Mouse (Mus musculus) neural tube, embryonic 12.5 days (tissue): ENCODE results near the gene Trim16. TPM values are rescaled to one million over a fixed set of nuclear protein-coding genes. Genes with fewer than 3 reads are reported as not detected.
A peak's percentile ranks its signal among the peaks of the same experiment; 100 is the strongest.

Experiments used
- ATAC-seq: fragments of 200-750 bp; cut with Nextera tagmentation; 2 replicates; pipeline ENCODE4 v1.8.0; 2017; ENCODE audit warnings: low read depth, mild to moderate bottlenecking, moderate TSS enrichment, moderate library complexity; ENCODE audit not compliant: low FRiP score
- H3K27ac ChIP-seq: fragments of 300-500 bp; sonication (generic); 2 replicates; pipeline ENCODE4 v1.5.1; 2016
- H3K27me3 ChIP-seq: fragments of 300-500 bp; sonication (generic); replicated peaks from 2 replicates; pipeline ENCODE4 v1.6.1; 2016; ENCODE audit warnings: mild to moderate bottlenecking
- H3K36me3 ChIP-seq: fragments of 300-500 bp; sonication (generic); 2 replicates; pipeline ENCODE4 v1.6.1; 2016; ENCODE audit warnings: mild to moderate bottlenecking
- H3K4me1 ChIP-seq: fragments of 300-500 bp; sonication (generic); 2 replicates; pipeline ENCODE4 v1.6.1; 2016
- H3K4me2 ChIP-seq: fragments of 300-500 bp; sonication (generic); replicated peaks from 2 replicates; pipeline ENCODE4 v1.6.1; 2016; ENCODE audit warnings: mild to moderate bottlenecking
- H3K4me3 ChIP-seq: fragments of 300-500 bp; sonication (generic); 2 replicates; pipeline ENCODE4 v1.5.1; 2016
- H3K9ac ChIP-seq: fragments of 300-500 bp; sonication (generic); 2 replicates; pipeline ENCODE4 v1.6.1; 2016; ENCODE audit warnings: mild to moderate bottlenecking
- H3K9me3 ChIP-seq: fragments of 300-500 bp; sonication (generic); 2 replicates; pipeline ENCODE4 v1.6.1; 2016; ENCODE audit warnings: mild to moderate bottlenecking
- WGBS: fragments of 180-500 bp; shearing (Covaris S2); methylation state at CpG from one replicate; pipeline ENCODE4 v1.1.7; 2016; 5-methylcytosine and 5-hydroxymethylcytosine counted together
- polyA plus RNA-seq: library from polyadenylated mRNA; unstranded; fragments of >200 nt; fragmentation: Nextera tagmentation; extraction: Ambion mirVana; gene quantifications from 2 replicates; pipeline ENCODE4 v1.2.1, GENCODE M21; 2016

The Trim16 gene
- polyA plus RNA-seq, 1 experiment from 2014 or later: 10.3 TPM

DNA sequence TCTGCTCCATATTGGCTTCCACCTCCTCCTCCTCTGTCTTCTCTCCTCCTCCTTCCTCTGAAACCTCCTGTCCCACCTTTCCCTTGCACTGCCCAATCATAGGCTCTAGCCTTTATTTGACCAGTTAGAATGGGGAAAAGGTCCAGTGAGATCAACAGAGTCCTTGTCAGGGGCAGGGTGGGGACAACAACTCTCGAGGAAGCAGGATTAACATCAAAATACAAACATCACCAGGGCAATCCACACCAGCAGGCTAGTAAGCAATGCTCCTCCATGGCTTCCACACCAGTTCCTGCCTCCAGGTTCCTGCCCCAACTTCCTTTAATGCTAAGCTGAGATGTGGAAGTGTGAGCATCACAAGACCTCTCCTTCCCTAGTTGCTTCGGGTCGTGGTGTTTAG is 25.7 kb downstream of the Trim16 start:
- ATAC-seq: no peak
- no peaks in the 10 kb centered on the region for H3K27me3 ChIP-seq
- H3K9ac ChIP-seq: no peak overlapping the region
- H3K4me1 ChIP-seq: 0 out of 2 replicates have a peak, but pooled peaks cover 4% of the 10 kb centered on the region
- 74% methylated on average over 3 of the region's 3 CpGs for WGBS
- H3K9me3 ChIP-seq: no peaks in the 10 kb centered on the region
- no peaks in the 10 kb centered on the region for H3K36me3 ChIP-seq
- no peak overlapping the region for H3K4me2 ChIP-seq
- H3K4me3 ChIP-seq: no peak overlapping the region
- no peak overlapping the region for H3K27ac ChIP-seq

DNA sequence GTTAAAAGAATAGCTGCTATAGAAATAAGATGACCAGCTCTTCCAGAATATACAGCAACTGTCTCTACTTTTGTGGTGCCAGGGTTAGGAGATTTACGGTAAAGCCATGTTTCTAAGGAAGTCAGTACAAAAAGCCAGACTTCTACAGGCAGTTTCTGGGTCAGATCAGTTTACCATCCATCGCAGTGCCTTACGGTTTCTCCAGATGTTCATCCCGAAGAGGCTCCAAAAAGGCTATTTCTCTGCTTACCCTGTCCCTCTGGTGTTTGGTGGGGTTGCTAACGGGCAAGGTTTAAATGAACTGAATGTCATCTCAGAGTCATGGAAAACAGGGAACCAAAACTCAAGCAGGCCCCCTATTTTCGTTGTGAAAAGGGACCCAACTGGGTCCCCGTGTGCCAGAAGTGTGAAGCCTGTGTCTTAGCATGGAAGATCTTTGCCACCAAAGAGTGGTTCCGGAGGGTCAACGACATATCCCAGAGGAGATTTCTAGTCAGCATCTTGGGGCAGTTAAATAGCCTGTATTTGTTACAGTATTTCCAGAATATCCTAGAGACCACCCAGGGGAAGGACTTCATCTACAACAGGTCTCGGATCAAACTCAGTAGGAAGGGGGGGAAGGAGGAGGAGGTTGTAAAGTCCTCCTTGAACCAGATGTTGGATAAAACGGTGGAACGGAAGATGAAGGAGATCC is 27.1 kb downstream of the Trim16 start, which contains the start of gene Fbxw10:
TSS of gene Fbxw10 (plus strand) at position 109 of the 694 bp plus-strand sequence.
- H3K9me3 ChIP-seq: no peaks in the 10 kb centered on the region
- no peak within 1 kb of the TSS for H3K27ac ChIP-seq
- WGBS: 29% methylated on average over 12 of the region's 12 CpGs
- no peaks in the 10 kb centered on the region for H3K36me3 ChIP-seq
- peak within 1 kb of the TSS; percentile 45 for H3K4me2 ChIP-seq
- no peak for ATAC-seq
- H3K4me3 ChIP-seq: no peak within 1 kb of the TSS
- H3K4me1 ChIP-seq: 0 out of 2 replicates have a peak, but pooled peaks cover 4% of the 10 kb centered on the region
- H3K27me3 ChIP-seq: no peaks in the 10 kb centered on the region
- no peak within 1 kb of the TSS for H3K9ac ChIP-seq

GRCm38 (mm10) chr11:62847655-62848191 is 27.7 kb downstream of the Trim16 start:
- no peak overlapping the region for H3K4me3 ChIP-seq
- H3K27ac ChIP-seq: no peak overlapping the region
- H3K27me3 ChIP-seq: no peaks in the 10 kb centered on the region
- H3K9me3 ChIP-seq: no peaks in the 10 kb centered on the region
- H3K4me2 ChIP-seq: peak overlapping the region; percentile 45; the same call in 1 of the 2 replicates
- H3K36me3 ChIP-seq: no peaks in the 10 kb centered on the region
- ATAC-seq: no peak
- no peak overlapping the region for H3K9ac ChIP-seq
- WGBS: 68% methylated on average over 4 of the region's 4 CpGs
- H3K4me1 ChIP-seq: 0 out of 2 replicates have a peak, but pooled peaks cover 4% of the 10 kb centered on the region

GRCm38 (mm10) chr11:62848301-62848700 is 28.3 kb downstream of the Trim16 start:
- no peak for ATAC-seq
- Histone ChIP-seq H3K27ac (no peak overlapping the region), H3K4me2 (no peak overlapping the region)

GRCm38 (mm10) chr11:62851199-62851598 is 31.2 kb downstream of the Trim16 start:
- H3K4me1 ChIP-seq: 0 out of 2 replicates have a peak, but pooled peaks cover 4% of the 10 kb centered on the region
- H3K4me3 ChIP-seq: no peak overlapping the region
- no peak overlapping the region for H3K27ac ChIP-seq
- no peaks in the 10 kb centered on the region for H3K9me3 ChIP-seq
- no peak for ATAC-seq
- 85% methylated on average over 1 of the region's 1 CpGs for WGBS
- H3K9ac ChIP-seq: no peak overlapping the region
- no peaks in the 10 kb centered on the region for H3K27me3 ChIP-seq
- no peaks in the 10 kb centered on the region for H3K36me3 ChIP-seq
- no peak overlapping the region for H3K4me2 ChIP-seq

More at GRCm38 (mm10) chr11:62848301-62848700, 28.3 kb downstream of the Trim16 start:
- no peaks in the 10 kb centered on the region for H3K9me3 ChIP-seq
- H3K4me3 ChIP-seq: no peak overlapping the region
- no peaks in the 10 kb centered on the region for H3K36me3 ChIP-seq
- WGBS: 69% methylated on average over 2 of the region's 2 CpGs
- H3K27me3 ChIP-seq: no peaks in the 10 kb centered on the region
- 0 out of 2 replicates have a peak, but pooled peaks cover 4% of the 10 kb centered on the region for H3K4me1 ChIP-seq
- H3K9ac ChIP-seq: no peak overlapping the region

DNA sequence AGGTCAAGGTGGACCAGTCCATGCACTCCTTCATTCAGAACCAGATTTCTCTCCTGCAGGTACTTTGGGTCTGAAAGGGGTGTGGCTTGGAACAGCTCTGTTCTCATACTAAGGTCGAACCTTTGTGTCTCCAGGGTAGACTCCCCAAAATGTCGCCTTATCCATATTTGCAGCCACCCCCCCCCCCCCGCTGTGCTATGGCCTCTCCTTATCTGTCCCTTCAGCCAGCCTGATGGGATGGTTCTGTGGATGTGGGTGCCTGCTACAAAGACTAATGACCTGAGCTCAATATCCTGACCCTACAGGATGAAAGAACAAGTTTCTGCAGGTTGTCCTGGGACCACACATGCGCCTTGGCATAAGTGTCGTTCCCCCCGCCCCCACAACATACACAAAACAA is 33.3 kb downstream of the Trim16 start:
- Histone ChIP-seq H3K4me1 (no peaks in the 10 kb centered on the region), H3K4me3 (no peak overlapping the region), H3K9me3 (no peaks in the 10 kb centered on the region), H3K27me3 (no peaks in the 10 kb centered on the region), H3K4me2 (no peak overlapping the region), H3K36me3 (no peaks in the 10 kb centered on the region), H3K27ac (no peak overlapping the region), H3K9ac (no peak overlapping the region)
- ATAC-seq: no peak
- 92% methylated on average over 6 of the region's 6 CpGs for WGBS

DNA sequence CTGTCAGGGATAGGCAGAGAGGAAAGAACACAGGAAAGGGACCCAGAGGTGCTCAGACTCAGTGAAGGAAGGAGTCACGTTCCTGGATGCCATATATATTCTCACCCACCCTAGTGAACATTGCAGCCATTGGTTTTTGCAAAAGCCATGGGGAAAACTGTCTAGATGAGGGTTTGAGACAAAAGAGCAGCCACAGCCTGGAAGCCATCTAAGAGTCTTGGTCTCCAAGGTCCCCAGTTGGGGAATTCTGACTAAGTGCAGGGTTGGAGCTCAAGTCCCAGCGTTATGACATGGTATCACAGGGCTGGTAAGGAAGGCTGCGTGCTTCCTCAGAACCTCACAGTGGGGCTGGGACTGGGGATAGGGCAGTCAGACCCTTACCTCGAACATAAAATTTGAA is 45.5 kb downstream of the Trim16 start:
- 78% methylated on average over 4 of the region's 4 CpGs for WGBS
- Histone ChIP-seq H3K36me3 (no peaks in the 10 kb centered on the region), H3K27ac (no peak overlapping the region), H3K4me2 (no peak overlapping the region), H3K4me3 (no peak overlapping the region), H3K4me1 (no peaks in the 10 kb centered on the region; the same call in 1 of the 2 replicates), H3K27me3 (no peaks in the 10 kb centered on the region), H3K9ac (no peak overlapping the region), H3K9me3 (no peaks in the 10 kb centered on the region)
- ATAC-seq: no peak

GRCm38 (mm10) chr11:62866685-62867084 is 46.7 kb downstream of the Trim16 start:
- no peak for ATAC-seq
- no peaks in the 10 kb centered on the region for H3K9me3 ChIP-seq
- no peak overlapping the region for H3K9ac ChIP-seq
- H3K36me3 ChIP-seq: no peaks in the 10 kb centered on the region
- no peaks in the 10 kb centered on the region for H3K27me3 ChIP-seq
- no peak overlapping the region for H3K4me2 ChIP-seq
- H3K4me3 ChIP-seq: no peak overlapping the region
- H3K4me1 ChIP-seq: no peaks in the 10 kb centered on the region; the same call in 1 of the 2 replicates
- H3K27ac ChIP-seq: no peak overlapping the region
- WGBS: 82% methylated on average over 7 of the region's 7 CpGs

DNA sequence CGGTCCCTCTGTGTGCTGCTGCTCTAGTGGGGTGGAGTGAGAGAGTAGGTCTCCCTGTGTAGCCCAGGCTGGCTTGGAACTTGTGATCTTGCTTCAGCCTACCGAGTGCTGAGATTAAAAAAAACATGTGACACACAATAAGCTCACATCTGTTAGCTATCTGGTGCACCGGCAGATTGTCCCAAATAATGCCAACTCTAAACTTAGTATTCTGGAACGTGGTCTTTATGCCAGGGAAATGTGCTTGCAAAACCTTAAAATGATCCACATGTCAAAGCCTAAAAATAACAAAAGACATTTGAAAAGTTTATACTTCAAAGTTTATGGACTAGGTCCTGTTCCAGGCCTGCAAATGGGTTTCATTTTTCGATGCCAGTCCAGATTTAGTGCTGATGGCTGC is 49.2 kb downstream of the Trim16 start:
- WGBS: 80% methylated on average over 5 of the region's 5 CpGs
- no peak overlapping the region for H3K27ac ChIP-seq
- no peak overlapping the region for H3K4me3 ChIP-seq
- H3K36me3 ChIP-seq: no peaks in the 10 kb centered on the region
- no peaks in the 10 kb centered on the region for H3K27me3 ChIP-seq
- H3K9me3 ChIP-seq: no peaks in the 10 kb centered on the region
- no peak for ATAC-seq
- H3K9ac ChIP-seq: no peak overlapping the region
- no peak overlapping the region for H3K4me2 ChIP-seq
- no peaks in the 10 kb centered on the region; the same call in 1 of the 2 replicates for H3K4me1 ChIP-seq

GRCm38 (mm10) chr11:62869715-62870371 is 49.8 kb downstream of the Trim16 start:
- Histone ChIP-seq H3K4me2 (no peak overlapping the region), H3K4me3 (no peak overlapping the region), H3K36me3 (no peaks in the 10 kb centered on the region), H3K9ac (no peak overlapping the region), H3K4me1 (no peaks in the 10 kb centered on the region; the same call in 1 of the 2 replicates), H3K27ac (no peak overlapping the region), H3K9me3 (no peaks in the 10 kb centered on the region), H3K27me3 (no peaks in the 10 kb centered on the region)
- no peak for ATAC-seq
- WGBS: 86% methylated on average over 8 of the region's 8 CpGs

- Histone ChIP-seq H3K27me3 (no peaks in the 10 kb centered on the region), H3K4me3 (no peak overlapping the region), H3K9ac (no peak overlapping the region), H3K27ac (no peak overlapping the region), H3K36me3 (no peaks in the 10 kb centered on the region), H3K9me3 (no peaks in the 10 kb centered on the region), H3K4me1 (no peaks in the 10 kb centered on the region; the same call in 1 of the 2 replicates), H3K4me2 (no peak overlapping the region)
- WGBS: 84% methylated on average over 9 of the region's 9 CpGs
- ATAC-seq: no peak
Measured at GRCm38 (mm10) chr11:62873479-62873878, 53.4 kb downstream of the Trim16 start.

DNA sequence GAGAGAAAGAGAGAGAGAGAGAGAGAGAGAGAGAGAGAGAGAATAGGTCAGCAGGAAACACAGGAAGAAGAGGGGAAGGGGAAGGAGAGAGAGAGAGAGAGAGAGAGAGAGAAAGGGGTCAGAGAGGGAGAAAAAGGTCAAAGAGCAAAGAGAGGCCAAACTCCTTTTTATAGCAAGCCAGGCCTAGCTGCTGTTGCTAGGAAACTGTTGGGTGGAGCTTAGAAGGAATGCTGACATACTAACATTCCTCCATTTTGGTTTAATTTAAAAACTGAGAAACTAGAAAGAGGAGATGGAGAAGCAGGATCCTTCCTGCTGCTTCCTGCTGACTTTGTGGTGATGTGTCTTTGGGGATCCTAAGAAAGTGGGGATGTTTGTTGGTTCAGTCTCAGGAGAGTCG is 55.7 kb downstream of the Trim16 start:
- ATAC-seq: no peak
- no peaks in the 10 kb centered on the region for H3K9me3 ChIP-seq
- 85% methylated on average over 1 of the region's 1 CpGs for WGBS

More for the DNA sequence above, 55.7 kb downstream of the Trim16 start:
- Histone ChIP-seq H3K27me3 (no peaks in the 10 kb centered on the region), H3K4me1 (no peaks in the 10 kb centered on the region), H3K4me3 (no peak overlapping the region), H3K36me3 (no peaks in the 10 kb centered on the region), H3K9ac (no peak overlapping the region), H3K4me2 (no peak overlapping the region), H3K27ac (no peak overlapping the region)
